In genomic region chr5:131319605-131320004, GRCm38 (mm10) we compare ENCODE assay signal across 29 mouse cellular contexts. TPM values are rescaled to one million over a fixed set of nuclear protein-coding genes. Genes with fewer than 3 reads are reported as not detected.
DNase-seq lines count a peak whose midpoint lies in the region; ATAC-seq and TF ChIP-seq lines count a peak whose summit lies in the region.
"Had no signal": no experiment of that assay in that cellular context is flagged by ENCODE, and none has a peak within 500 bp of the region (broad histone marks: within the 10 kb centered on the region; RNA-seq: fewer than 3 reads in every experiment).

No protein-coding gene starts in this region.

- no peaks in the 10 kb centered on the region for H3K4me1 ChIP-seq in hindbrain, embryonic 15.5 days (replicated peaks)
- no peaks in the 10 kb centered on the region for H3K4me1 ChIP-seq in hindbrain, embryonic 11.5 days (replicated peaks; ENCODE audit: control insufficient read depth, insufficient read depth, low read length)
- H3K4me1 ChIP-seq in kidney, embryonic 15.5 days = peaks cover 11% of the 10 kb centered on the region; the same call in 1 of the 2 replicates
- H3K4me1 ChIP-seq in kidney, postnatal 0 days (replicated peaks; ENCODE audit: insufficient read depth, low read length) = no peaks in the 10 kb centered on the region; the same call in 1 of the 2 replicates
- H3K4me1 ChIP-seq in kidney, adult 2 months (ENCODE audit: control insufficient read depth, insufficient read depth, low read length) = no peaks in the 10 kb centered on the region
- H3K4me1 ChIP-seq: embryonic facial prominence, embryonic 13.5 days; embryonic facial prominence, embryonic 15.5 days; forebrain, embryonic 12.5 days had no signal

- H3K36me3 ChIP-seq in hindbrain, embryonic 15.5 days = no peaks in the 10 kb centered on the region
- no peaks in the 10 kb centered on the region for H3K36me3 ChIP-seq in hindbrain, embryonic 11.5 days (ENCODE audit: control insufficient read depth, insufficient read depth, low read length)
- H3K36me3 ChIP-seq in kidney, embryonic 15.5 days = no peaks in the 10 kb centered on the region
- H3K36me3 ChIP-seq in kidney, postnatal 0 days (ENCODE audit: insufficient read depth, low read length) = no peaks in the 10 kb centered on the region
- no peaks in the 10 kb centered on the region for H3K36me3 ChIP-seq in kidney, adult 2 months (ENCODE audit: control insufficient read depth, insufficient read depth, low read length)
- H3K36me3 ChIP-seq: embryonic facial prominence, embryonic 13.5 days; embryonic facial prominence, embryonic 15.5 days; forebrain, embryonic 10.5 days; forebrain, embryonic 12.5 days; G1E had no signal

- CTCF ChIA-PET in Patski (lab: Charles Lee) = interaction anchor here (0.6 kb wide), 1 partner anchor 11 kb away, joined by 3 read pairs; the partner anchor contains the start of gene Galnt17

- DNase-seq in hindbrain, embryonic 11.5 days (ENCODE audit: low spot score) = no peak
- no peak for DNase-seq in kidney, postnatal 10 days
- peak; percentile 58 for DNase-seq in kidney, postnatal 0 days (ENCODE audit: low spot score)
- no peak for DNase-seq in kidney, adult 2 months
- no peak for DNase-seq in Patski (ENCODE audit: low read depth, low spot score)
- no peak for DNase-seq in left cerebral cortex, postnatal 4 days
- DNase-seq: adrenal gland, adult 2 months; adrenal gland, postnatal 10 days; adrenal gland, postnatal 25 days; B cell, adult 2 months; cerebellum, adult 11 months; cerebellum, adult 18-20 months; cerebellum, adult 8-10 months; cerebellum, adult 9-11 months; cerebellum, postnatal 14 days; cerebellum, postnatal 36 days; embryo, embryonic 11 days had no signal

- H3K27me3 ChIP-seq in hindbrain, embryonic 15.5 days = no peaks in the 10 kb centered on the region
- no peaks in the 10 kb centered on the region for H3K27me3 ChIP-seq in hindbrain, embryonic 11.5 days (ENCODE audit: control insufficient read depth, insufficient read depth, low read length)
- H3K27me3 ChIP-seq in kidney, embryonic 15.5 days = no peaks in the 10 kb centered on the region
- H3K27me3 ChIP-seq in kidney, postnatal 0 days (ENCODE audit: insufficient read depth, low read length) = no peaks in the 10 kb centered on the region
- H3K27me3 ChIP-seq in kidney, adult 2 months (replicated peaks; ENCODE audit: control insufficient read depth, insufficient read depth, low read length) = no peaks in the 10 kb centered on the region
- H3K27me3 ChIP-seq in Patski = peaks cover 2% of the 10 kb centered on the region
- H3K27me3 ChIP-seq: CH12.LX; embryonic facial prominence, embryonic 15.5 days; forebrain, embryonic 12.5 days had no signal

- H3K9ac ChIP-seq in hindbrain, embryonic 15.5 days = no peak overlapping the region
- no peak overlapping the region for H3K9ac ChIP-seq in hindbrain, embryonic 11.5 days (ENCODE audit: low read depth, low read length)
- H3K9ac ChIP-seq in kidney, embryonic 15.5 days = no peak overlapping the region
- no peak overlapping the region for H3K9ac ChIP-seq in kidney, postnatal 0 days (ENCODE audit: low read depth, low read length)
- H3K9ac ChIP-seq: embryonic facial prominence, embryonic 13.5 days; embryonic facial prominence, embryonic 15.5 days; forebrain, embryonic 12.5 days had no signal

- H3K4me3 ChIP-seq in hindbrain, embryonic 15.5 days = no peak overlapping the region
- no peak overlapping the region for H3K4me3 ChIP-seq in hindbrain, embryonic 11.5 days (ENCODE audit: low read depth, low read length)
- H3K4me3 ChIP-seq in kidney, embryonic 15.5 days (replicated peaks) = no peak overlapping the region
- H3K4me3 ChIP-seq in kidney, postnatal 0 days (replicated peaks; ENCODE audit: low read depth, low read length) = no peak overlapping the region
- H3K4me3 ChIP-seq in kidney, adult 2 months (ENCODE audit: insufficient read depth, low read depth, low read length) = no peak overlapping the region
- H3K4me3 ChIP-seq: embryonic facial prominence, embryonic 13.5 days; embryonic facial prominence, embryonic 15.5 days; erythroblast, embryonic 14.5 days; forebrain, embryonic 10.5 days; forebrain, embryonic 12.5 days had no signal

- no peak for ATAC-seq in hindbrain, embryonic 15.5 days (ENCODE audit: low FRiP score, low read depth)
- ATAC-seq in hindbrain, embryonic 11.5 days (ENCODE audit: low FRiP score) = no peak
- ATAC-seq in kidney, embryonic 15.5 days (replicated peaks; ENCODE audit: low FRiP score) = 0 out of 2 replicates have a peak, but pooled peaks have one; percentile 40
- ATAC-seq in kidney, postnatal 0 days (replicated peaks; ENCODE audit: low FRiP score, low read depth) = peak; percentile 69
- peak; percentile 45 for ATAC-seq in Patski
- ATAC-seq: CD4-positive, CD25-positive, alpha-beta regulatory T cell, adult 4 months; forebrain, embryonic 14.5 days had no signal

- intact Hi-C loops in left cerebral cortex, postnatal 4 days (cut with DNase I) = no loop called here

- WGBS in hindbrain, embryonic 15.5 days = 50% methylated on average over 3 of the region's 3 CpGs
- 64% methylated on average over 3 of the region's 3 CpGs for WGBS in hindbrain, embryonic 11.5 days
- WGBS in kidney, embryonic 15.5 days = 11% methylated on average over 3 of the region's 3 CpGs
- 11% methylated on average over 3 of the region's 3 CpGs for WGBS in kidney, postnatal 0 days
- 20% methylated on average over 3 of the region's 3 CpGs for WGBS in kidney, adult 2 months

- TF ChIP-seq POLR2A in kidney, adult 2 months (IDR thresholded peaks at IDR 0.05; ENCODE audit: low read depth, low read length) = no peak

- H3K27ac ChIP-seq in hindbrain, embryonic 15.5 days (replicated peaks) = 0 out of 2 replicates have a peak overlapping the region, but pooled peaks have one; percentile 11
- H3K27ac ChIP-seq in hindbrain, embryonic 11.5 days (ENCODE audit: low read depth, low read length) = no peak overlapping the region
- H3K27ac ChIP-seq in kidney, embryonic 15.5 days = no peak overlapping the region
- no peak overlapping the region for H3K27ac ChIP-seq in kidney, postnatal 0 days
- H3K27ac ChIP-seq in kidney, adult 2 months (ENCODE audit: insufficient read depth, low read depth, low read length) = no peak overlapping the region
- H3K27ac ChIP-seq: embryonic facial prominence, embryonic 13.5 days; embryonic facial prominence, embryonic 15.5 days; forebrain, embryonic 10.5 days; forebrain, embryonic 12.5 days had no signal

- H3K4me2 ChIP-seq in hindbrain, embryonic 15.5 days = no peak overlapping the region
- H3K4me2 ChIP-seq in hindbrain, embryonic 11.5 days (replicated peaks; ENCODE audit: low read depth, low read length) = no peak overlapping the region
- no peak overlapping the region for H3K4me2 ChIP-seq in kidney, embryonic 15.5 days
- no peak overlapping the region for H3K4me2 ChIP-seq in kidney, postnatal 0 days (ENCODE audit: low read length)
- H3K4me2 ChIP-seq: embryonic facial prominence, embryonic 13.5 days; embryonic facial prominence, embryonic 15.5 days; forebrain, embryonic 12.5 days had no signal

- in situ Hi-C loops in Patski (cut with MboI; ENCODE audit: low pct_unique_long_range_greater_than_20kb) = no loop called here

- POLR2A ChIA-PET in Patski (lab: Charles Lee) = no interaction called here

- no peaks in the 10 kb centered on the region for H3K9me3 ChIP-seq in hindbrain, embryonic 15.5 days
- H3K9me3 ChIP-seq in hindbrain, embryonic 11.5 days (ENCODE audit: control insufficient read depth, low read length) = no peaks in the 10 kb centered on the region
- H3K9me3 ChIP-seq in kidney, embryonic 15.5 days (replicated peaks) = no peaks in the 10 kb centered on the region
- H3K9me3 ChIP-seq in kidney, postnatal 0 days (replicated peaks; ENCODE audit: low read length) = no peaks in the 10 kb centered on the region
- H3K9me3 ChIP-seq: embryonic facial prominence, embryonic 15.5 days; forebrain, embryonic 10.5 days; forebrain, embryonic 12.5 days had no signal

- no peak for TF ChIP-seq CTCF in kidney, postnatal 0 days (IDR thresholded peaks at IDR 0.05; ENCODE audit: low read depth)
- no peak for TF ChIP-seq CTCF in kidney, adult 2 months (conservative IDR thresholded peaks at IDR 0.05; ENCODE audit: insufficient read depth, insufficient read length, low read depth, low read length)
- TF ChIP-seq CTCF in Patski (IDR thresholded peaks at IDR 0.05) = no peak

RNA-seq across cellular contexts. Expression of gene Galnt17, which starts 11.3 kb away (rescaled TPM):
- 7.8 and 8.1 TPM in 2 replicates for polyA plus RNA-seq in hindbrain, embryonic 15.5 days (2015; fragmentation: Nextera tagmentation; extraction: Ambion mirVana)
- polyA plus RNA-seq in hindbrain, embryonic 11.5 days (2014; fragmentation: Nextera tagmentation; extraction: Ambion mirVana) = 1.9 and 2.0 TPM in 2 replicates
- polyA plus RNA-seq in kidney, embryonic 15.5 days (2015; fragmentation: Nextera tagmentation; extraction: Ambion mirVana) = 1.8 and 2.7 TPM in 2 replicates
- 0.85 and 1.2 TPM in 2 replicates for polyA plus RNA-seq in kidney, postnatal 0 days (2015; fragmentation: Nextera tagmentation; extraction: Ambion mirVana)
- 0.50 and 0.64 TPM in 2 replicates for polyA plus RNA-seq in kidney, adult 2 months (2012; rRNA removed)
- 5.1 TPM for polyA plus RNA-seq in Patski (2021)
- total RNA-seq in left cerebral cortex, postnatal 4 days (2021) = 10 to 100 TPM; 26.8 to 28.9 TPM
- total RNA-seq: CH12.LX; common myeloid progenitor, adult 5-6 weeks had no signal
- polyA plus RNA-seq: CD4-positive, CD25-positive, alpha-beta regulatory T cell, adult 4 months; erythroblast, embryonic 14.5 days; G1E had no signal

Comparison
In these comparisons a context has a peak if more than half of its experiments do, and no peak if none do; other contexts are left out.
1. ATAC-seq: peak in kidney, embryonic 15.5 days (single experiment), kidney, postnatal 0 days (single experiment) and Patski (single experiment); none in hindbrain, embryonic 15.5 days (single experiment) and hindbrain, embryonic 11.5 days (single experiment).